Mouse (Mus musculus) forebrain, embryonic 15.5 days (tissue): ENCODE data around the gene Phf2. TPM values are rescaled to one million over a fixed set of nuclear protein-coding genes. Genes with fewer than 3 reads are reported as not detected.
A peak's percentile ranks its signal among the peaks of the same experiment; 100 is the strongest.

Source experiments
- ATAC-seq: fragments of 200-750 bp; cut with Nextera tagmentation; replicated peaks from 2 replicates; pipeline ENCODE4 v1.8.0; 2017; ENCODE audit warnings: mild to moderate bottlenecking, moderate TSS enrichment, moderate library complexity
- H3K27ac ChIP-seq: fragments of 300-500 bp; sonication (generic); replicated peaks from 2 replicates; pipeline ENCODE4 v1.5.1; 2015; ENCODE audit warnings: mild to moderate bottlenecking, inconsistent platforms
- H3K27me3 ChIP-seq: fragments of 300-500 bp; sonication (generic); 2 replicates; pipeline ENCODE4 v1.6.1; 2015; ENCODE audit warnings: inconsistent platforms
- H3K36me3 ChIP-seq: fragments of 300-500 bp; sonication (generic); 2 replicates; pipeline ENCODE4 v1.6.1; 2015; ENCODE audit warnings: mild to moderate bottlenecking, inconsistent platforms
- H3K4me1 ChIP-seq: fragments of 300-500 bp; sonication (generic); 2 replicates; pipeline ENCODE4 v1.6.1; 2015; ENCODE audit warnings: inconsistent platforms
- H3K4me2 ChIP-seq: fragments of 300-500 bp; sonication (generic); replicated peaks from 2 replicates; pipeline ENCODE4 v1.6.1; 2015; ENCODE audit warnings: mild to moderate bottlenecking, inconsistent platforms
- H3K4me3 ChIP-seq: fragments of 300-500 bp; sonication (generic); 2 replicates; pipeline ENCODE4 v1.5.1; 2015; ENCODE audit warnings: mild to moderate bottlenecking, inconsistent platforms
- H3K9ac ChIP-seq: fragments of 300-500 bp; sonication (generic); replicated peaks from 2 replicates; pipeline ENCODE4 v1.6.1; 2015; ENCODE audit warnings: mild to moderate bottlenecking, inconsistent platforms
- H3K9me3 ChIP-seq: fragments of 300-500 bp; sonication (generic); 2 replicates; pipeline ENCODE4 v1.6.1; 2016; ENCODE audit warnings: inconsistent platforms
- WGBS: fragments of 180-500 bp; shearing (Covaris S2); methylation state at CpG from one replicate; pipeline ENCODE4 v1.1.7; 2015; ENCODE audit warnings: mixed read lengths; 5-methylcytosine and 5-hydroxymethylcytosine counted together
- polyA plus RNA-seq: library from polyadenylated mRNA; unstranded; fragments of >200 nt; fragmentation: Nextera tagmentation; extraction: Ambion mirVana; gene quantifications from 2 replicates; pipeline ENCODE4 v1.2.1, GENCODE M21; 2015

The Phf2 gene
- polyA plus RNA-seq, 1 experiment from 2014 or later, result 10.5 TPM

- WGBS, result 83% methylated on average over 5 of the region's 5 CpGs
- Histone ChIP-seq H3K27ac (no peak overlapping the region), H3K9ac (no peak overlapping the region), H3K4me1 (peaks cover 30% of the 10 kb centered on the region), H3K9me3 (no peaks in the 10 kb centered on the region), H3K36me3 (no peaks in the 10 kb centered on the region), H3K4me3 (no peak overlapping the region), H3K27me3 (no peaks in the 10 kb centered on the region), H3K4me2 (no peak overlapping the region)
- ATAC-seq, result no peak
These were observed 1.8 kb upstream of the Phf2 start for GRCm38 (mm10) chr13:48872726-48873125.

GRCm38 (mm10) chr13:48871887-48872606, 1.1 kb upstream of the Phf2 start:
- ATAC-seq, result 0 out of 2 replicates have a peak, but pooled peaks have one; percentile 17
- H3K27ac ChIP-seq, result 0 out of 2 replicates have a peak overlapping the region, but pooled peaks have one; percentile 83
- 67% methylated on average over 7 of the region's 7 CpGs for WGBS

GRCm38 (mm10) chr13:48869950-48870770, 759 bp downstream of the Phf2 start:
- Histone ChIP-seq H3K27me3 (no peaks in the 10 kb centered on the region), H3K27ac (peak overlapping the region; percentile 80), H3K4me2 (peak overlapping the region; percentile 80), H3K4me3 (peak overlapping the region; percentile 97), H3K4me1 (peaks cover 34% of the 10 kb centered on the region), H3K36me3 (no peaks in the 10 kb centered on the region), H3K9ac (peak overlapping the region; percentile 98), H3K9me3 (no peaks in the 10 kb centered on the region)
- ATAC-seq, result peak; percentile 39
- under 1% methylated on average over 48 of the region's 102 CpGs for WGBS

More at GRCm38 (mm10) chr13:48871887-48872606, 1.1 kb upstream of the Phf2 start:
- Histone ChIP-seq H3K36me3 (no peaks in the 10 kb centered on the region), H3K9ac (peak overlapping the region; percentile 98), H3K4me2 (peak overlapping the region; percentile 85), H3K4me1 (peaks cover 30% of the 10 kb centered on the region), H3K9me3 (no peaks in the 10 kb centered on the region), H3K27me3 (no peaks in the 10 kb centered on the region), H3K4me3 (peak overlapping the region; percentile 97)

- Histone ChIP-seq H3K27me3 (no peaks in the 10 kb centered on the region), H3K4me2 (peak overlapping the region; percentile 80), H3K4me1 (peaks cover 40% of the 10 kb centered on the region), H3K36me3 (no peaks in the 10 kb centered on the region), H3K9ac (peak overlapping the region; percentile 98), H3K27ac (peak overlapping the region; percentile 80), H3K9me3 (no peaks in the 10 kb centered on the region), H3K4me3 (peak overlapping the region; percentile 97)
- 12% methylated on average over 5 of the region's 5 CpGs for WGBS
- ATAC-seq, result no peak
These were observed 1.3 kb downstream of the Phf2 start for GRCm38 (mm10) chr13:48869600-48869949.

- no peak for ATAC-seq
- H3K36me3 ChIP-seq, result no peaks in the 10 kb centered on the region
- peak overlapping the region; percentile 97 for H3K4me3 ChIP-seq
- H3K9me3 ChIP-seq, result no peaks in the 10 kb centered on the region
- 13% methylated on average over 5 of the region's 5 CpGs for WGBS
- H3K9ac ChIP-seq, result peak overlapping the region; percentile 98
- H3K27ac ChIP-seq, result 0 out of 2 replicates have a peak overlapping the region, but pooled peaks have one; percentile 80
- H3K4me2 ChIP-seq, result peak overlapping the region; percentile 80
- H3K4me1 ChIP-seq, result peaks cover 42% of the 10 kb centered on the region
- H3K27me3 ChIP-seq, result no peaks in the 10 kb centered on the region
These were observed 1.8 kb downstream of the Phf2 start for GRCm38 (mm10) chr13:48869088-48869487.

- H3K4me1 ChIP-seq, result peaks cover 39% of the 10 kb centered on the region
- no peak for ATAC-seq
These were observed 6.1 kb downstream of the Phf2 start for GRCm38 (mm10) chr13:48864673-48865356.

GRCm38 (mm10) chr13:48863556-48863955, 7.4 kb downstream of the Phf2 start:
- WGBS, result 78% methylated on average over 9 of the region's 9 CpGs
- Histone ChIP-seq H3K27ac (no peak overlapping the region), H3K4me3 (no peak overlapping the region), H3K36me3 (no peaks in the 10 kb centered on the region), H3K27me3 (no peaks in the 10 kb centered on the region), H3K9me3 (no peaks in the 10 kb centered on the region), H3K9ac (no peak overlapping the region), H3K4me2 (no peak overlapping the region), H3K4me1 (peaks cover 39% of the 10 kb centered on the region)
- no peak for ATAC-seq

More at GRCm38 (mm10) chr13:48864673-48865356, 6.1 kb downstream of the Phf2 start:
- Histone ChIP-seq H3K9ac (no peak overlapping the region), H3K9me3 (no peaks in the 10 kb centered on the region), H3K4me2 (no peak overlapping the region), H3K4me3 (no peak overlapping the region), H3K36me3 (no peaks in the 10 kb centered on the region), H3K27ac (no peak overlapping the region), H3K27me3 (no peaks in the 10 kb centered on the region)
- WGBS, result 77% methylated on average over 12 of the region's 12 CpGs

- 94% methylated on average over 1 of the region's 1 CpGs for WGBS
- H3K36me3 ChIP-seq, result no peaks in the 10 kb centered on the region
- no peak overlapping the region for H3K4me3 ChIP-seq
- H3K9ac ChIP-seq, result no peak overlapping the region
- H3K27ac ChIP-seq, result no peak overlapping the region
- no peaks in the 10 kb centered on the region for H3K9me3 ChIP-seq
- no peak for ATAC-seq
- H3K27me3 ChIP-seq, result no peaks in the 10 kb centered on the region
- H3K4me1 ChIP-seq, result peaks cover 47% of the 10 kb centered on the region
- no peak overlapping the region for H3K4me2 ChIP-seq
These were observed 9.0 kb downstream of the Phf2 start for GRCm38 (mm10) chr13:48861913-48862312.

GRCm38 (mm10) chr13:48858779-48859178, 12.1 kb downstream of the Phf2 start:
- Histone ChIP-seq H3K4me3 (no peak overlapping the region), H3K9ac (no peak overlapping the region), H3K27ac (no peak overlapping the region), H3K27me3 (no peaks in the 10 kb centered on the region), H3K4me1 (peaks cover 44% of the 10 kb centered on the region), H3K9me3 (no peaks in the 10 kb centered on the region), H3K4me2 (no peak overlapping the region), H3K36me3 (no peaks in the 10 kb centered on the region)
- WGBS, result 82% methylated on average over 4 of the region's 4 CpGs
- no peak for ATAC-seq

GRCm38 (mm10) chr13:48858054-48858453, 12.9 kb downstream of the Phf2 start:
- Histone ChIP-seq H3K27me3 (no peaks in the 10 kb centered on the region), H3K27ac (no peak overlapping the region), H3K36me3 (no peaks in the 10 kb centered on the region), H3K4me1 (peaks cover 44% of the 10 kb centered on the region), H3K9me3 (no peaks in the 10 kb centered on the region), H3K9ac (no peak overlapping the region), H3K4me3 (no peak overlapping the region), H3K4me2 (no peak overlapping the region)
- 52% methylated on average over 6 of the region's 6 CpGs for WGBS
- ATAC-seq, result 0 out of 2 replicates have a peak, but pooled peaks have one; percentile 27

- WGBS, result 33% methylated on average over 7 of the region's 7 CpGs
- Histone ChIP-seq H3K4me2 (no peak overlapping the region), H3K36me3 (no peaks in the 10 kb centered on the region), H3K9me3 (no peaks in the 10 kb centered on the region), H3K4me3 (no peak overlapping the region), H3K9ac (no peak overlapping the region), H3K27ac (no peak overlapping the region), H3K27me3 (no peaks in the 10 kb centered on the region), H3K4me1 (peaks cover 47% of the 10 kb centered on the region)
- ATAC-seq, result no peak
These were observed 13.5 kb downstream of the Phf2 start for GRCm38 (mm10) chr13:48857246-48857932.
